10 mouse cellular contexts compared by ENCODE assay signal in the genomic region with DNA sequence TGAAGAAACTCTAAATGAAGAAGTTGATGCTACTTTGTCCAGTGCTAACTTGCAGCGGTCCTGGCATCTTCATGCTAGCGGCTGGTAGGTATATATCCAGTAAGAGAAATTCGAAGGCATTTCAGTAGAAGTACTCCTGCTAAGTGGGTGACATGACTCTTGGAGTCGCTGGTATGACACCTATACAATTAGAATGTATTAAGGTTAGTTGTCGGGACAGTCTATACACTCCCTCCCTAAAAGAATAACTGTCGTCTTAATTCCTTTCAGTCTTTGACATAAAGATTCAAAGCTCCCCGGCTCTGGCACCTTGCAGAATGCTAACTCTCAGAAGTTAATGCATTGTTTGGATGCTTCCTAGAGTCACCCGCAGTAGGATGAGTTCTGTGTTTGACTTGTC.
DNase-seq lines count a peak whose midpoint lies in the region; ATAC-seq lines count a peak whose summit lies in the region.
"Had no signal": no experiment of that assay in that cellular context is flagged by ENCODE, and none has a peak within 500 bp of the region (broad histone marks: within the 10 kb centered on the region; RNA-seq: fewer than 3 reads in every experiment).

No protein-coding gene starts in this region.

- H3K27ac ChIP-seq in lung, embryonic 16.5 days (ENCODE audit: low read length) = no peak overlapping the region
- H3K27ac ChIP-seq in limb, embryonic 10.5 days = 0 out of 2 replicates have a peak overlapping the region, but pooled peaks have one; percentile 88
- no peak overlapping the region for H3K27ac ChIP-seq in stomach, embryonic 14.5 days (ENCODE audit: low read length)

- H3K27me3 ChIP-seq in lung, embryonic 16.5 days (ENCODE audit: control insufficient read depth, insufficient read depth, low read depth, low read length) = no peaks in the 10 kb centered on the region
- peaks cover 49% of the 10 kb centered on the region for H3K27me3 ChIP-seq in limb, embryonic 10.5 days (ENCODE audit: low read depth, poor library complexity, severe bottlenecking)
- no peaks in the 10 kb centered on the region for H3K27me3 ChIP-seq in stomach, embryonic 14.5 days (ENCODE audit: control insufficient read depth, insufficient read depth, low read length)

- no peaks in the 10 kb centered on the region for H3K9me3 ChIP-seq in lung, embryonic 16.5 days (ENCODE audit: control insufficient read depth, low read length)
- no peaks in the 10 kb centered on the region for H3K9me3 ChIP-seq in limb, embryonic 10.5 days (replicated peaks)
- H3K9me3 ChIP-seq in stomach, embryonic 14.5 days (ENCODE audit: control insufficient read depth, low read depth, low read length) = no peaks in the 10 kb centered on the region

- peak overlapping the region; percentile 63 for H3K4me3 ChIP-seq in lung, embryonic 16.5 days (ENCODE audit: low read length)
- H3K4me3 ChIP-seq in limb, embryonic 10.5 days = peak overlapping the region; percentile 62
- peak overlapping the region; percentile 62 for H3K4me3 ChIP-seq in stomach, embryonic 14.5 days (ENCODE audit: low read depth, low read length)

- intact Hi-C loops in left cerebral cortex, postnatal 36 days (cut with DNase I) = no loop called here

- H3K9ac ChIP-seq in lung, embryonic 16.5 days (ENCODE audit: low read length) = peak overlapping the region; percentile 72
- 0 out of 2 replicates have a peak overlapping the region, but pooled peaks have one; percentile 63 for H3K9ac ChIP-seq in stomach, embryonic 14.5 days (replicated peaks; ENCODE audit: low read depth, low read length)

- 22% methylated on average over 8 of the region's 8 CpGs for WGBS in lung, embryonic 16.5 days
- WGBS in limb, embryonic 10.5 days = 45% methylated on average over 8 of the region's 8 CpGs
- 36% methylated on average over 8 of the region's 8 CpGs for WGBS in stomach, embryonic 14.5 days

- no peaks in the 10 kb centered on the region for H3K36me3 ChIP-seq in lung, embryonic 16.5 days (ENCODE audit: control insufficient read depth, insufficient read depth, low read length)
- peaks cover 3% of the 10 kb centered on the region; the same call in 1 of the 2 replicates for H3K36me3 ChIP-seq in limb, embryonic 10.5 days
- H3K36me3 ChIP-seq in stomach, embryonic 14.5 days (ENCODE audit: control insufficient read depth, insufficient read depth, low read length) = no peaks in the 10 kb centered on the region

- H3K4me2 ChIP-seq in lung, embryonic 16.5 days (ENCODE audit: low read depth, low read length) = peak overlapping the region; percentile 78
- peak overlapping the region; percentile 73 for H3K4me2 ChIP-seq in stomach, embryonic 14.5 days (replicated peaks; ENCODE audit: low read depth, low read length)

- ATAC-seq in lung, embryonic 16.5 days (ENCODE audit: low read depth) = no peak
- no peak for ATAC-seq in stomach, embryonic 14.5 days (ENCODE audit: insufficient number of reproducible peaks, insufficient read depth, low FRiP score, low read depth)

- H3K4me1 ChIP-seq in lung, embryonic 16.5 days (replicated peaks; ENCODE audit: control insufficient read depth, insufficient read depth, low read length) = peaks cover 19% of the 10 kb centered on the region
- peaks cover 47% of the 10 kb centered on the region for H3K4me1 ChIP-seq in limb, embryonic 10.5 days
- peaks cover 12% of the 10 kb centered on the region for H3K4me1 ChIP-seq in stomach, embryonic 14.5 days (ENCODE audit: control insufficient read depth, insufficient read depth, low read length)

- DNase-seq in embryo, embryonic 10.5 days (ENCODE audit: low spot score) = peak; percentile 38
- DNase-seq in embryo, embryonic 10 days (ENCODE audit: low spot score) = no peak
- no peak for DNase-seq in lung, postnatal 4 days
- DNase-seq in limb, embryonic 10.5 days (ENCODE audit: low spot score) = no peak
- no peak for DNase-seq in cerebellum, adult 9-10 months
- DNase-seq in left cerebral cortex, postnatal 36 days (ENCODE audit: low spot score in 2 of 2) = no peak
- DNase-seq: cerebellum, adult 9-11 months; kidney, adult 11 months had no signal
